Mouse (Mus musculus): ENCODE data around the gene Adamts5.

Adamts5 gene

GRCm38 (mm10) chr16:85901581-85901910 is at the start of gene Adamts5:
Adamts5 (minus strand) TSS chr16:85901828.
- no peak for DNase-seq (ENCODE audit: low read depth, low spot score)

GRCm38 (mm10) chr16:85950356-85950755 is 48.7 kb upstream of the Adamts5 start:
- no peak for DNase-seq (ENCODE audit: low read depth, low spot score)

GRCm38 (mm10) chr16:85926004-85926403 is 24.4 kb upstream of the Adamts5 start:
- DNase-seq (ENCODE audit: low read depth, low spot score) = no peak

GRCm38 (mm10) chr16:85922454-85922853 is 20.8 kb upstream of the Adamts5 start:
- DNase-seq (ENCODE audit: low read depth, low spot score) = no peak

GRCm38 (mm10) chr16:85920122-85920521 is 18.5 kb upstream of the Adamts5 start:
- DNase-seq (ENCODE audit: low read depth, low spot score) = no peak

GRCm38 (mm10) chr16:85900702-85901580 is 687 bp downstream of the Adamts5 start:
- DNase-seq (ENCODE audit: low read depth, low spot score) = no peak

GRCm38 (mm10) chr16:85899790-85900587 is 1.6 kb downstream of the Adamts5 start:
- DNase-seq (ENCODE audit: low read depth, low spot score) = no peak

GRCm38 (mm10) chr16:85899301-85899721 is 2.3 kb downstream of the Adamts5 start:
- no peak for DNase-seq (ENCODE audit: low read depth, low spot score)

GRCm38 (mm10) chr16:85898816-85899215 is 2.8 kb downstream of the Adamts5 start:
- DNase-seq (ENCODE audit: low read depth, low spot score) = no peak

- no peak for DNase-seq (ENCODE audit: low read depth, low spot score)
Measured at GRCm38 (mm10) chr16:85898391-85898790, 3.2 kb downstream of the Adamts5 start.

GRCm38 (mm10) chr16:85897854-85898253 is 3.8 kb downstream of the Adamts5 start:
- no peak for DNase-seq (ENCODE audit: low read depth, low spot score)

- no peak for DNase-seq (ENCODE audit: low read depth, low spot score)
Measured at GRCm38 (mm10) chr16:85895948-85896347, 5.7 kb downstream of the Adamts5 start.

- DNase-seq (ENCODE audit: low read depth, low spot score) = no peak
Measured at GRCm38 (mm10) chr16:85889778-85890177, 11.8 kb downstream of the Adamts5 start.

- no peak for DNase-seq (ENCODE audit: low read depth, low spot score)
Measured at GRCm38 (mm10) chr16:85887289-85888051, 14.2 kb downstream of the Adamts5 start.

GRCm38 (mm10) chr16:85879075-85879474 is 22.6 kb downstream of the Adamts5 start:
- DNase-seq (ENCODE audit: low read depth, low spot score) = no peak

- no peak for DNase-seq (ENCODE audit: low read depth, low spot score)
Measured at GRCm38 (mm10) chr16:85874141-85874540, 27.5 kb downstream of the Adamts5 start.

- no peak for DNase-seq (ENCODE audit: low read depth, low spot score)
Measured at GRCm38 (mm10) chr16:85871971-85872370, 29.7 kb downstream of the Adamts5 start.

GRCm38 (mm10) chr16:85871248-85871647 is 30.4 kb downstream of the Adamts5 start:
- no peak for DNase-seq (ENCODE audit: low read depth, low spot score)

- no peak for DNase-seq (ENCODE audit: low read depth, low spot score)
Measured at GRCm38 (mm10) chr16:85864691-85865389, 36.8 kb downstream of the Adamts5 start.

GRCm38 (mm10) chr16:85854505-85854904 is 47.1 kb downstream of the Adamts5 start:
- DNase-seq (ENCODE audit: low read depth, low spot score) = no peak

GRCm38 (mm10) chr16:85827066-85827465 is 74.6 kb downstream of the Adamts5 start:
- no peak for DNase-seq (ENCODE audit: low read depth, low spot score)

Data from c-Kit-negative CD71-positive TER-119-positive erythroid progenitor cells, embryonic 14.5 days (primary cell).